Mouse (Mus musculus): ENCODE data around the gene Pacrg.

GRCm38 (mm10) chr17:10460916-10461315 lies 379.2 kb downstream of the Pacrg start:
- no peak for TF ChIP-seq CTCF (IDR thresholded peaks at IDR 0.05; ENCODE audit: low read depth)
- no peak for TF ChIP-seq EP300 (IDR thresholded peaks at IDR 0.05; ENCODE audit: low read depth)
